Mouse (Mus musculus) liver (tissue): Measurements from ENCODE around the gene Tacr1.
"Not testable (repeated sequence)": the region's sequence is repeated elsewhere in the genome, so short reads cannot be mapped to it uniquely, and the experiment has no call there.

Experiments
- DNase-seq: peaks from one replicate; pipeline ENCODE4 v3.0.0-alpha.2; 2020; ENCODE audit warnings: mixed read lengths

The Tacr1 gene

GRCm38 (mm10) chr6:82401595-82402451 is at the start of gene Tacr1:
Tacr1 (plus strand) TSS chr6:82402334.
- DNase-seq, result peak; percentile 39

GRCm38 (mm10) chr6:82376144-82376543 is 26.0 kb upstream of the Tacr1 start:
- no peak for DNase-seq

GRCm38 (mm10) chr6:82383556-82383955 is 18.6 kb upstream of the Tacr1 start:
- DNase-seq, result no peak

GRCm38 (mm10) chr6:82402501-82403495 is 664 bp downstream of the Tacr1 start:
- peak; percentile 20 for DNase-seq

- no peak for DNase-seq
Measured at GRCm38 (mm10) chr6:82418367-82418766, 16.2 kb downstream of the Tacr1 start.

GRCm38 (mm10) chr6:82420222-82420621 is 18.1 kb downstream of the Tacr1 start:
- no peak for DNase-seq

- DNase-seq, result no peak
Measured at GRCm38 (mm10) chr6:82428890-82429289, 26.8 kb downstream of the Tacr1 start.

GRCm38 (mm10) chr6:82429766-82430165 is 27.6 kb downstream of the Tacr1 start:
- DNase-seq, result no peak

GRCm38 (mm10) chr6:82437174-82437573 is 35.0 kb downstream of the Tacr1 start:
- DNase-seq, result no peak

- DNase-seq, result not testable (repeated sequence)
Measured at GRCm38 (mm10) chr6:82452206-82453095, 50.3 kb downstream of the Tacr1 start.

GRCm38 (mm10) chr6:82455245-82455644 is 53.1 kb downstream of the Tacr1 start:
- no peak for DNase-seq

GRCm38 (mm10) chr6:82457163-82457763 is 55.1 kb downstream of the Tacr1 start:
- no peak for DNase-seq

- no peak for DNase-seq
Measured at GRCm38 (mm10) chr6:82458762-82459389, 56.7 kb downstream of the Tacr1 start.

GRCm38 (mm10) chr6:82463171-82463570 is 61.0 kb downstream of the Tacr1 start:
- DNase-seq, result no peak

- DNase-seq, result no peak
Measured at GRCm38 (mm10) chr6:82474477-82474876, 72.3 kb downstream of the Tacr1 start.

GRCm38 (mm10) chr6:82483842-82484241 is 81.7 kb downstream of the Tacr1 start:
- DNase-seq, result no peak

GRCm38 (mm10) chr6:82494481-82494880 is 92.3 kb downstream of the Tacr1 start:
- DNase-seq, result no peak

GRCm38 (mm10) chr6:82510843-82511416 is 108.8 kb downstream of the Tacr1 start:
- DNase-seq, result no peak

GRCm38 (mm10) chr6:82519626-82520025 is 117.5 kb downstream of the Tacr1 start:
- DNase-seq, result no peak

GRCm38 (mm10) chr6:82522567-82522966 is 120.4 kb downstream of the Tacr1 start:
- DNase-seq, result no peak
